Mouse (Mus musculus) brain, embryonic 14.5 days (tissue): ENCODE measurements at regions not wholly inside any gene's neighbourhood (a gene's known extent, or its start where the extent isn't known, plus 50 kb on each side); places are given as distances from the start of the nearest gene placed in this dataset.

Experiments
- DNase-seq: peaks from one replicate; pipeline ENCODE4 v3.0.0-alpha.2; 2011; ENCODE audit warnings: low read depth
- CTCF ChIP-seq: fragments of 200-500 bp; IDR thresholded peaks from 2 replicates; pipeline ENCODE4 v1.5.1; 2012; ENCODE audit warnings: inconsistent platforms, mild to moderate bottlenecking, moderate library complexity, borderline replicate concordance; ENCODE audit not compliant: insufficient read depth, insufficient read length; ENCODE audit errors: extremely low read depth
- POLR2A ChIP-seq: fragments of 200-500 bp; IDR thresholded peaks from 2 replicates; pipeline ENCODE4 v1.6.1; 2012; ENCODE audit warnings: mild to moderate bottlenecking, inconsistent platforms, borderline replicate concordance; ENCODE audit not compliant: poor library complexity, insufficient read depth, insufficient read length, severe bottlenecking; ENCODE audit errors: extremely low read depth

DNA sequence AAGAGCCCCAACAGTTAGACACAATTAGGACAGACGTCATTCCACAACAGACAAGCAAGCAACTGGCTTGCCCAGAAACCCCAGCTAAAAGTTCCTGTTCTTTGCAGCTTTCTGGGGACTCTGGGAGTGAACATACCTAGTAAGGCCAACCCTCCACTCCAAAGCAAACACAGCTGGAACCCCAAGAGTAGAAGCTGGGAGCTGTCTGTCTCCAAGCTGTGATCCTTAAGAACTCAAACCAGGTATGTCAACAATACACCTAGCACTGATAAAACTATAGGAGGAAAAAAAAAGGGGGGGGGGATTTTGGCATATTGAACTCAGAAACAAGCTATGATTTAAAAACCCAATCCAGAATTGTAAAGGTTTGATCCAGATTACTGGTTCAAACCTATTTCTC lies 84.2 kb upstream of the Basp1 start:
- no peak for TF ChIP-seq POLR2A
- TF ChIP-seq CTCF: no peak
- no peak for DNase-seq

GRCm38 (mm10) chr15:25498422-25498821 lies 84.9 kb upstream of the Basp1 start:
- no peak for TF ChIP-seq CTCF
- no peak for TF ChIP-seq POLR2A
- peak; percentile 91 for DNase-seq

GRCm38 (mm10) chr15:25502513-25502912 lies 88.9 kb upstream of the Basp1 start:
- no peak for DNase-seq
- TF ChIP-seq POLR2A (no peak), CTCF (no peak)

GRCm38 (mm10) chr15:25503104-25503503 lies 89.5 kb upstream of the Basp1 start:
- peak; percentile 20 for DNase-seq

GRCm38 (mm10) chr15:25509139-25509538 lies 95.6 kb upstream of the Basp1 start:
- no peak for DNase-seq
- no peak for TF ChIP-seq CTCF
- TF ChIP-seq POLR2A: no peak

More at GRCm38 (mm10) chr15:25503104-25503503, 89.5 kb upstream of the Basp1 start:
- TF ChIP-seq CTCF (no peak), POLR2A (no peak)

GRCm38 (mm10) chr15:25509584-25509983 lies 96.0 kb upstream of the Basp1 start:
- no peak for DNase-seq
- TF ChIP-seq POLR2A: no peak
- no peak for TF ChIP-seq CTCF

GRCm38 (mm10) chr15:25510060-25510492 lies 96.5 kb upstream of the Basp1 start:
- DNase-seq: peak; percentile 48
- TF ChIP-seq CTCF (no peak), POLR2A (no peak)

DNA sequence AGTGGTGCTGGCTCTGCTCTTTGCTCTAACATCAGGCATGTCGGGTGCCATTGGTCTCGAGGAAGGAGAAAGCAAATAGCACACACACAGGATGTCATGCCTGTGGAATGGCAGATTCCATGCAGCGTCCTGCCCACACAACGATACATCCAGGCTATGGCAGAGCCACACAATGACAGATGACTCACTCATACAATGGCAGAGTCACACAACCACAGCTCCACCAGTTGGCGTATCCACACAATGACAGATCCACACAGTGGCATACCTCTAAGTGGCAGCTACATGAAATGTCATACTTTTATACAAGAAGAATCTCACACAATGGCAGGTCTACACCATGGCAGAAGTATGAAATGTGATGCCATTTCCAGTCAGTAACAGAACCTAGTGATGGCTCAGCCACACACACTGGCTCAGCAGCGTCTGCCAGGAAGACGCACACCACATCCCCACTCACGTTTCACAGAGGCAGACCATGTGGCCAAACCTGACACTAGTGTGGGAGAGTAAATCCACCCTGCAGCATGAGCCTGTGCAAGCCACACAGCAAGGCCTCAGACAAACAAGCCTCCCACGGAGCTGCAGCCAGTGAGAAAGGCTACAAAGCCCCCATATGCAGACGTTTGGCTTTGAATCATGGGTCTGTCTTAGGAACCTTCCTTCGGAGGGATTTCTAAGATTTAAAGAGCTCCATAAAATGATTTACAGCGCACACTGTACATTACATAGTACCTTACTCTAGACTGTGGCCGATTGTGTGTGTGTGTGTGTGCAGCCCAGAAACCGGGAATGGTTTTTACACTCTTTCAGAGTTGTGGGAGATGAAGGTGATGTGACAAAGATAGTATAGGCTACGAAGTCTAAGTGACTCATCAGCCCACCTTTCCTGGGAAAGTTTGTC lies 104.0 kb upstream of the Myo10 start:
- no peak for DNase-seq
- TF ChIP-seq POLR2A: no peak
- TF ChIP-seq CTCF: no peak

DNA sequence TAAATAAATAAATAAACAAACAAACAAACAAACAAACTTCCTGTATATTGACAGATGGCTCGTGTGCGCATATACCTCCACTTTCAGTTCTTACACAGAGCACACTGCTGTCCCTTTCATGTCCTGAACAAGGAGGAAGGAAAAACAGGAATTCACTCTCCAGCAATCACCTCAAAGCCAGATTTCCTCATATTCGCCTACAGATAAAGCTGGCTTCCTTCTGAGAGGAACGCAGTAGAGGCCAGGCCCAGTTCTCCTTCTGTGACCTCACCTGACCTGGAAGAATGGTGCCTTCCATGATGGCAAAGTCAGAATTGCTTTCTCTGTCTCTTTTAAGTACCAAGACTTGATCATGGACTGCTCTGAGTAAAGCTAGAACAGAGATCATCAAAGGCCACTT lies 98.1 kb upstream of the Myo10 start:
- TF ChIP-seq POLR2A: no peak
- no peak for TF ChIP-seq CTCF

DNA sequence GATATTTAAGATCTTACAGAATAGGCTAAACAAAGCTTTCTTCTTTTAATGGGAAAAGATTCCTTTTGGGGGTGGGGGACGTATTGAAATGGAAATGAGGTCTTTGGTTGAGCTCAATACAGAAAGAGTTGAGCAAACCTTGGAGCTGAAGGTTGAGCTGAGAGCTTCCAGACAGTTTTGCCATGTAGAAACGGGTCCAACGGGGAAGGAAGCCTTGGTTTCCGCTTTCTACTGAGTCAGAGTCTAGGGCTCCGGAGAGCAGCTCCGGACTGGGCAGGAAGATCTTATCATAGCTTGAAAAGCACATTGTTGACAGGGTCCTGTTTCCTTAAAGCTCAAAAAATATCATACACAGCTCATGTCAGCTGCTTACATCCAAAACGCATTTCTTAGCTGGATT lies 97.0 kb upstream of the Myo10 start:
- TF ChIP-seq POLR2A (no peak), CTCF (no peak)
- no peak for DNase-seq

More for the DNA sequence above, 98.1 kb upstream of the Myo10 start:
- no peak for DNase-seq

- no peak for TF ChIP-seq CTCF
- TF ChIP-seq POLR2A: no peak
- peak; percentile 27 for DNase-seq
These were observed 85.6 kb upstream of the Myo10 start for GRCm38 (mm10) chr15:25536451-25537334.

DNA sequence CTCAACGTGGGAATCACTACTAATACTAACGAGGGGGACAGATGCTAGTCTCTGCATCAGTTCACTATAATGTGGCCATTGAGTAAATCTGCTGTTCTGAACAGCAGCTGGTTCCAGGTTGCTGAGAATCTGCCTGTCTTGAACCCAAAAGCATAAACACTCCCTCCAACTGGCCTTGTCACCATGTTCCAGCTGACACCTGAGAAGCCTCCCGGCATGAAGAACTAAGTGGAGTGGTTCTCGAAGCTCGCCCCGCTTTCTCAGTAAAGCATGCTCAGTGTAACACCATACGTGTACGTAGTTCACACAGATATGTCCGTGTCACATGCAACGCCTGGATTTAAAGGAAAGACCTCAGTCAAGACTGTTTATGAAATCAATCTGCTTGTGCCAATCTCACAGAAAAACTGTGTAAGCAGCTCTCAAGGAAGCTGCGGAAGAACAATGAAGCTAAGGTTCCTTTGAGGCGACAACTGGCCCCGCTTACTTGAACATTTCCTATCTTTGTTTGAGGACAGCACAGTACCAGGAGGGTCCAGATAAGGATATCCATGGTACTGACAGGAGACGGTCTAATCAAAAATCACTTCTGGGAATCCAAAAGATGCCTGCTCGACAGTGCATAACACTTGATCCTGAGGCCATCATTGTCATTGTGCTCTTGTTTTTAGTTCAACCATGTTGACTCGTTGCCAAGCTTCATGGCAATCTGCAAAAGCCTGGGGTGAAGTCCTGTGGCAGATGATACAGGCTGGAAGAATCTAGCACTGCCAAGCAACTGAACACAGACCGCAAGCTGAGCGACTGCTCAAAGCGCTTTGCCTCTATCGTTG lies 82.8 kb upstream of the Myo10 start:
- no peak for TF ChIP-seq CTCF
- TF ChIP-seq POLR2A: no peak
- no peak for DNase-seq

GRCm38 (mm10) chr15:25542382-25542781 lies 79.9 kb upstream of the Myo10 start:
- TF ChIP-seq POLR2A (no peak), CTCF (no peak)
- no peak for DNase-seq

DNA sequence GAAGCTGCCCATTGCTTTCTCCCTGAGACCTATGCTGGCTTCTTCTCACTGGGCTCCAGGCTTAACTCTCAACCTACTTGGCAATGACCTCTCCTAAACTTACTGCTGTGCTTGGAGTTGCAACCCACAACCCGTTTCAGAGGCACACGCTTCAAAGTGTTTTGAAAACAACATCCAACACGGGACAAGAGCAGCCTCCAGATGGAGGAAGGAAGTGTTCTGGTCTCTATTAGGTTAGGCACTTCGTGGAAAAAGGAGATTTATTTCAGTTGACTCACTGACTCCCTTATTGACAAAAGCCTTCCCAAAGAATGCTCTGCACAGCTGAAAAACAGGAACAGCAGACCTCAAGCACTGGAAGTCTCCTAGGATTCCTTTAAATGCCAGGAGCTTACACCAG lies 76.1 kb upstream of the Myo10 start:
- DNase-seq: no peak
- TF ChIP-seq POLR2A: no peak
- TF ChIP-seq CTCF: no peak
